Mouse (Mus musculus): Measurements from ENCODE around the gene Zfp322a.

Gene Zfp322a

DNA sequence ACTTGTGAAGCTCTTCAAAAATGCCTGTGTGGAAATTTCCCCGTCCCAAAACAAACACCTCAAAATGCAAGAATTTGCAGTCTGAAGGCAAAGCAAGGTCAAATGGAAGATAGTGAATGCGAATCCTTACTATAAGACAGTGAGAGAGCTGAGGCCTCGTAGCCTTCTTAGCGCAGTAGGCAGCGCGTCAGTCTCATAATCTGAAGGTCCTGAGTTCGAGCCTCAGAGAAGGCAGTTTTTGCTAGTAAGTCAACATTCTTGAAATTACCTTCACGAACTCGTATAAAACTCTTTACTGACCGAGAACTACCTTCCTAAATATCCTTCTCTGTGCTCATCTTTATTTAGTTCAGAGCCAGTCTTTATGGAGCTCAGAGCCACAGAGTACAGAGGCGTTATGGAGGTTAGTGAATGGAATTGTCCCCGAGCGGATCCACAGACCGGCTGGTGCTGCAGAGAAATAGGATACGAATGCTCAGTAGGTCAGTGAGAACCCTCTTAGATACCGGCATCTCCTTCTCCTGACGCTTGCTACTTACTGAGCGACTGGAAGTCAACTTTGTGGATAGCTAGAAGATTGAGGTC, 51.6 kb downstream of the Zfp322a start:
- DNase-seq (ENCODE audit: extremely low spot score) = peak; percentile 87

DNA sequence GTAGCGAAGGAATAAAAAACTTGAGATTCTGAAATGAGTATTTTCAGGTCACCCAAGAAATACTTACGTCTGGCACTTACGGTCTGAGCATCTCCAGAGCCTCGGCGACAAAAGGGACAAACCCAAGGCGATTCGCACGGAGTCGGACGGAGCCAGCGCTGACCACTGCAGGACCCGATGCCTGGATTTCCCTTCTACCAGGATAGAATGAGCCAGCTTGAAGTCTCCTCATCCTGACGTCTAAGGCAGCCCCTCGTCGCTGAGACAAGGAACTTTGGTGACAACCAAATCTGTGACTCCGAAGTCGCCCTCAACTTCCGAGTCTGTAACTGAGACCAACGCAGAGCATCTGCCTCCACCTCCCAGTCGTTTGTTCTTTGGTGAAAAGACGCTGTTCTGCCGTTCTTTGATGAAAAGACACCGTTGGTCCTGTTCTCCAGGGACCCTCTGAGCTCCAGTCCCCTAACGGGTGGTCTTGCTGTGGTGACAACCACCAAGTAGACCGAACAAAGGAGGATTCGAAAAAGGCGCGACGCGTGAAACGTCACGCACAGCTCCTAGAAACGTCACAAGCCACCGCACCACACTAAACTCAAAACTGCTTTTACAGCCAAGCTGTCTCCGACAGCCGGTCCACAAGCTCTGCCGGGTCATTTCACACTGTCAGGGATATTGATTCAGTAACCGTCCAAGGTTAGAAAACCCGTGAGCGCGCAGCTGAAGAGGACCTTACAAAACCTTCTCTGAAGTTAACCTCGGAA, 55.9 kb downstream of the Zfp322a start:
- peak; percentile 70 for DNase-seq (ENCODE audit: extremely low spot score)

DNA sequence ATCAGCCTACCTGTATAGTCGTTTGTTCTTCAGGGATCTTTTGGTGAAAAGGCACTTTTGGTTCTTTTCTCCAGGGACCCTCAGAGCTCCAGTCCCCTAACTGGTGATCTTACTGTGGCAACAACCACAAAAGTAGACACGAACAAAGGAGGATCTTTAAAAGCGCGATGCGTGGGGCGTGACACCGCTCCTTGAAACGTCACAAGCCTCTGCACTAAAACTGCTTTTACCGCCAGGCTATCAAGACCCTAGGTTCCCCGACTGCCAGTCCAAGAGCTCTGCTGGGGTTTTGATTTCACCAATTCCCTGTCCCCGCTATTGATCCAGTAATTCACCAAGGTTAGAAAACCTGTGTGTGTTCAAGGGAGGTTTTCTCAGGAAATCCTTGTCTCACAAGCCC, 59.0 kb downstream of the Zfp322a start:
- DNase-seq (ENCODE audit: extremely low spot score) = peak; percentile 26

DNA sequence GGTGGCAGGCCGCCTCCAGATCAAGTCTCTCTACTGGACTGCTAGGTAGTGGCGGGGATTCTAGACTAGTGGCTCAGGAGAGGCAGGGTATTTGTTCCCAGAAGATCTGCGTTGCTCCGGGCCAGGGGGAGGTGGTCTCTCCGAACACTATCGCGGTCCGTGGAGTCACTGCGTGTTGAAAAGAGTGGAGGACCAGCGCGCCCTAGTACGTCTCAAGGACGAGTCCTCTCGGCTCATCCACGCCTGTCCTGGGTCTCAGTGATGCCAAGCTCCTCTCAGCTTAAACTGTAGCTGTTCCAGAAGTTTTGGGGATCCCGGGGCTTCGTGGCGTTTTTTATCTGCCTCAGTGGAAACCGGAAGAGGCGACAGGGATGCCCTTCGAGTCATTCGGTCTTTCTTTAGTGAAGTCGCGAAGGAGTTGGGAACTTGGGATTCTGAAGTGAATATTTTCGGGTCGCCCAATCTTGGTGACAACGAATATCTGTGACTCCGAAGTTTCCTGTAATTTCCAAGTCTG, 59.5 kb downstream of the Zfp322a start:
- peak; percentile 74 for DNase-seq (ENCODE audit: extremely low spot score)

DNA sequence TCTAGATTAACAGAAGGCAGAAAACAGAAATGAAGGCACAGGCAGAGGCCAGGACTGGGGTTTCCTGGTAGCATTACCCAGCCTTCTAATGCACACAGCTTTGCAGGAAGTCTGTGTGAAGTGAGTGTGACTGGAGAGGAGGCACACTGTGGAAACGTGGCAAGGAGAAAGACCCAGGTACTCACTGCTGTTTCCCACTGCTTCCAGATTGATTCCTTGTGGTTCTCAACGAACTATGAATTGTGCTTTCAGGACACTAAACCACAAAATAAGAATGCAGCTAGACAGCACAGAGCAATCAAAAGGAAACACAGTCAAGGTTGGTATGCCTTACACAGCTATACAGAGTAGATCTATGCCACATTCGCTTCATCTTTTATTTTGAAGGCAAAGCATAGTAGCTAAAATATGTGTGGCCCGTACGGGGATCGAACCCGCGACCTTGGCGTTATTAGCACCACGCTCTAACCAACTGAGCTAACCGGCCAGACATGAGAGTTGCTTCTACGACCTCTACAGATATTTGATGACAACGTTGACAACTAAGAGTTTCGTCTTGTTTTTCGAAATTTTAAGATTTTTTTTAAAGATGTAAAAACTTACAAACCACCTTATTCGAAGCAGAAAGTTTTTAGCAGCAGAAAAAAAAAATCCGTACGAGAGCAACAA, 60.2 kb downstream of the Zfp322a start:
- DNase-seq (ENCODE audit: extremely low spot score) = peak; percentile 86

DNA sequence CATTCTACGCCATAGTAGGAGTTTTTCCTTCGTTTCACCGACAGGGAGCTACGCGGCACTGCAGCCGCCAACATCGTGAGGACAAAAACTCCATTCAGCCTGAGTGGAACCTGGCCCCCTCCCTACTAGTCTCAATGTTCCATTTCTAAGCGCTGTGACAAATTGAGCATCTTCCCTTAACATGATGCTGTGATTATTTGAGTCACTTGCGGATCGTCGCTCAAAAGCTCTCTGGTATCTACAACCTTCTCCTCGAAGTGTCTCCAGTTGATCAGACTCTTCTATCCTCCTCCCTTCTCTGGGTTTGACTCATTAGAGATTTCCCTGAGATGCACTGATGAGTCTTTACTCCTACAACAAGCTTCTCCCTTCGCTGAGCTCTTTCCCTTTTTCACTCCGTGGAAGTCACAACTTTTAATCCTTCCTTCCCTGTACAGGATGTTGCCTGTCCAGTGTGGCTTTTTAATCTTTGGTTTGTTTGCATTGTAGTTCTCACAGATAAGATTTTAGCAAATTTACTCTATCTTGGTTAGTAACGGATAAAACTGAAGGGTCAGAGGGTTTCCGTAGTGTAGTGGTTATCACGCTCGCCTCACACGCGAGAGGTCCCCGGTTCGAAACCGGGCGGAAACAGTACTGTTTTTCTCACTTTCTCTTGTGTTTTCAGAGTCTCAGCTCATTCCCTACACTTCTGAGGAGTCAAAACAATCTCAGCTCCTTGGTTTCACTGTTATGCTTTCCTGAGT, 61.8 kb downstream of the Zfp322a start:
- peak; percentile 89 for DNase-seq (ENCODE audit: extremely low spot score)

DNA sequence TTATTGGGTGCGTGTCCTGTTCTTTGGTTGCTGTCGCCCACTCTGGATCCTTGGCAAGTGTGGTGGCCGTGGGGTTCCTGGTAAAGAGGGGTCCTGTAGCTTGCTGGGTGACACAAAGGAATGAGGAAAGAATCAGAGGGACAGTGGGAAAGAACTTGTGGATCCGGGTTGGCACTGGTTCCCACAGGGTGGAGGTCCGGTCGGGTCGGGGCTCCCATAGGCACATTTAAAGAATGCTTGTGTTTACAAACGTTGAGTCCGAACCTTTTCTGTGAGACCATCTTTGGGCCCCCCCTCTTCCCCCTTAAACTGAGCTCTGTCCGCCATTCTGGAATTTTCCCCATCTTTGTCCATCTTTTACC, 62.3 kb downstream of the Zfp322a start:
- peak; percentile 73 for DNase-seq (ENCODE audit: extremely low spot score)

Measured in embryo, embryonic 9.5 days (tissue).